Mouse (Mus musculus) spleen, postnatal 0 days (tissue): ENCODE data around the gene Gm5416. TPM values are rescaled to one million over a fixed set of nuclear protein-coding genes. Genes with fewer than 3 reads are reported as not detected.

Experiments used
- polyA plus RNA-seq: library from polyadenylated mRNA; unstranded; fragments of >200 nt; fragmentation: Nextera tagmentation; extraction: Ambion mirVana; gene quantifications from 2 replicates; pipeline ENCODE4 v1.2.1, GENCODE M21; 2015

Gene Gm5416
- polyA plus RNA-seq: 55.9 and 65.7 TPM in 2 replicates

GRCm38 (mm10) chr16:36209967-36210453 lies at the start of gene Gm5416:
TSS of gene Gm5416 (plus strand) at chr16:36210403.

GRCm38 (mm10) chr16:36183912-36184311 lies 26.3 kb upstream of the Gm5416 start, which contains the start of gene Gm5483:
TSS of gene Gm5483 (plus strand) at chr16:36184212.

GRCm38 (mm10) chr16:36221168-36221567 lies 11.0 kb downstream of the Gm5416 start, which contains the start of gene 2010005H15Rik:
TSS of gene 2010005H15Rik (plus strand) at chr16:36221468.

Other genes starting within 250 kb of the Gm5416 start
- gene Kpna1, start 231.7 kb upstream of the Gm5416 start, polyA plus RNA-seq: 24.0 and 24.6 TPM in 2 replicates
- 4.4 and 4.8 TPM in 2 replicates for gene Wdr5b, start 169.2 kb upstream of the Gm5416 start, polyA plus RNA-seq
- 156 and 159 TPM in 2 replicates for gene Fam162a, start 138.8 kb upstream of the Gm5416 start, polyA plus RNA-seq
- gene Ccdc58, start 138.7 kb upstream of the Gm5416 start, polyA plus RNA-seq: 42.3 and 45.4 TPM in 2 replicates
- 0.08 and 0.23 TPM in 2 replicates for gene Csta1, start 79.2 kb upstream of the Gm5416 start, polyA plus RNA-seq
- 634 and 837 TPM in 2 replicates for gene Stfa2l1, start 53.6 kb upstream of the Gm5416 start, polyA plus RNA-seq
- gene Gm5483, start 26.2 kb upstream of the Gm5416 start, polyA plus RNA-seq: 1,313 and 1,703 TPM in 2 replicates
- gene 2010005H15Rik, start 11.1 kb downstream of the Gm5416 start, polyA plus RNA-seq: 394 and 475 TPM in 2 replicates
- 2,161 and 2,883 TPM in 2 replicates for gene Stfa1, start 66.5 kb downstream of the Gm5416 start, polyA plus RNA-seq
- gene BC117090, start 123.9 kb downstream of the Gm5416 start, polyA plus RNA-seq: 18.7 and 20.5 TPM in 2 replicates
- gene BC100530, start 157.3 kb downstream of the Gm5416 start, polyA plus RNA-seq: 1,785 and 2,465 TPM in 2 replicates
- 508 and 698 TPM in 2 replicates for gene Stfa2, start 198.1 kb downstream of the Gm5416 start, polyA plus RNA-seq
- 471 and 625 TPM in 2 replicates for gene Stfa3, start 245.0 kb downstream of the Gm5416 start, polyA plus RNA-seq